Mouse (Mus musculus) gastrocnemius, postnatal 25 days (tissue): ENCODE measurements around the gene Kalrn. TPM values are rescaled to one million over a fixed set of nuclear protein-coding genes. Genes with fewer than 3 reads are reported as not detected.

Experiments used
- DNase-seq: peaks from one replicate; pipeline ENCODE4 v3.0.0; 2022
- long read RNA-seq, 2 experiments: library from polyadenylated mRNA; stranded (forward); transcript quantifications; one replicate each; pipeline ENCODE4 v2.0.0; 2021
- total RNA-seq, 2 experiments: library from RNA; stranded (reverse); gene quantifications; 1 replicate in 1 of 2; 2 replicates in 1 of 2; pipeline ENCODE4 v1.2.3; 2021

The Kalrn gene
- 10 to 100 TPM; 19.1 to 26.3 TPM for total RNA-seq
- long read RNA-seq, experiment 1, partial matches to known transcripts: 0 of 5 reads
- long read RNA-seq, experiment 1, other reads (novel, unspliced or antisense): 4 of 5 reads
- long read RNA-seq, experiment 2, partial matches to known transcripts: 3 of 12 reads
- long read RNA-seq, experiment 2, other reads (novel, unspliced or antisense): 6 of 12 reads

DNA sequence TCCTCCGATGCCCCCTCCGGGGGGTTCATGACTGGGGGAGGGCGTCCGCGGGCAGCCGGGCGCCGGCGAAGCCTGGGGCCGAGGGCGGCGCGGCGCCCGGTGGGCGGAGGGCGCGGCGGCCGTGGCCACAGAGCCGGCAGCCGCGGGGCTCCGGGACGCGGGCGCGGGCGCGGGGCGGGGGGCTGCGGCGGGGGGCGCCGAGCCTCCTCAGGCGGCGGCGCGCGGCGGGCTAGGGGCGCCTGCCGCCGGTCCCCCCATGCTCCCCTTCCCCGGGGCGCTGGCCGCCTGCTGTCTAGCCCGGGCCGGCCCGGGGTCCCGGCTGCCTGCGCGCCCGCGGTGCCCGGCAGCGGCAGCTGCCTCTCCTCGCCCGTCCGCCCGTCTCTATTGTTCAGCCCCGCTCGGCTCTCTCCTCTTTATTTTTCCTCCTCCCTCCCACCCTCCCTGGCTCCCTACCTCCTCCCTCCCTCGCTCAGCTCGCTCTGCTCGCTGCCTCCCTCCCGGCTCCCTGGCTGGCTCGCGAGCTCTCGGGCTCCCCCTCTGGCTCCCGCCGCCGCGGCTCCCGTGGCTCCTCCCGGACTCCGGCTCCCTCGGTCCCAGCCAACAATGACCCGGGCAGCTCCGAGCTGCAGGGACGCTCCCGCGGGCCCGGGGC, at the start of gene Kalrn:
TSS of gene Kalrn (minus strand) at position 382 of the 652 bp plus-strand sequence.
- DNase-seq: peak; percentile 89

DNA sequence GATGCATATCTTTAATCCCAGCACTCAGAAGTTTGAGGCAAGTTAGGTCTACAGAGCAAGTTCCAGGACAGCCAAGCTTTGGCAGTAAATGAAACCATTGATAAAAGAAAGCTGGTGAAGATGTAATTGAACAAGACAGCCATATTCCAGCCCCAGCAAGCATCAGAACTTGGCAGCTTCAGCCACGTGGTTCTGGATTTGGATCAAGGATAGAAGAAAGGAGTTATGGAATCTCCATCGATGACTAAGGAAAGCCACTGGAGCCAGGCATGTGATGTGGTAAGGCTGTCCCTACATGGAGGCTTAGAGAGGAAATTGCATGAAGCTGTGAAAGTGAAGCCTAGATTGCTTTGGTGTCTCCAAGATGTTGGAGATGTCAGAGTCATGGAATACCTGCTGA, 40.7 kb upstream of the Kalrn start:
- no peak for DNase-seq

DNA sequence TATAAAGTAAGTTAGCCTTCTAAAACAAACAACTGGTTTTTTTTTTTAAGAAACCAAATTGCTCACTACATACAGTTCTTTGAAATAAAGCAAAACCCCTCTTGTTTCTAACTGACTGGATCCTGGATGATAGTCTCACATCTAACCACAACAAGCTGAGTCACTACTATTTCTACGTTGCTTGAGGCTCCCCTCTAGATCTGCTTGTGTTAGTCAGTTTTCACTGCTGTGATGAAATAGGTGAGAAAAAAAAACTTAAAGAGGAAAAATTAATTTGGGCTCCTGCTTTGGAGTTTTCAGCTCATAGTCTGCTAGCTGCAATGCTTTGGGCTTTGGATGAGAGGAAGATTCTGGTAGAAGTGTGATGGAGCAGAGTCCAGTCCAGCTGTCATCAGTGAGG, 36.8 kb upstream of the Kalrn start:
- DNase-seq: no peak

DNA sequence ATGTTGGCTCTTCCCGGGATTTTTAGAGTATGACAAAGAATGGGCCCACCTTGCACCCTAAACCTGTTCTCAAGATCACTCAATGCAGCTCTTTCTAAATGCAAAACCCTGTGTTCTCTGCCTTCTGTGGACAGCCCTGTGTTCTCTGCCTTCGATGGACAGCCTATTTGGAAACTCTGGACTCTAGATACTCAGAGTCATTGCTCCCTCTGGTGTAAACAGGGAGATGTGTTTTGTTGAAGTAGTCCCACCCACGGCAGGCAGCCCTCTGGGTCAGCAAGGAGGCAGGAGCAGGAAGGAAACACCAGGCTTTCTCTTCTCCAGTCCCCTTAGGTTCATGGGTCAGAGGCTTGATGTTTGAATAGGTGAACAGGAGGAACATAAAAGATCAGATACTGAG, 32.3 kb upstream of the Kalrn start:
- peak; percentile 12 for DNase-seq

DNA sequence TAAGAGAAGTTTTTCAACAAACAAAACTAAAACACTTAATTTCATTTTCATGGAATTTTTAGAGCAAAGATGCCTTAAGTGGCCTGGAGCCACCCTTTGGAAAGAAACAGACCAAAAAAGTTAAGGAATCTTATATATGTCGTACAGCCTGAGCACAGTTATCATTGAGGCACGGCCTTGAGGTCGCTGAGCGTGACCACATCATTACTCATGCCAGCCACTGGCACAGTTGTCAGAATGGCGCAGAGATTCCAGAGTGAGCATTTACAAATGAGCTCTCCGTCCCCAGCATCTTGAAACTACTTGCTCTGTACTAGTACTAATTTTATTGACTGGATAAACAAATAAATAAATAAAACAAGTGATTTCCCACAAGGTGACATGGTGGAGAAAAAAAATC, 30.5 kb upstream of the Kalrn start:
- no peak for DNase-seq

DNA sequence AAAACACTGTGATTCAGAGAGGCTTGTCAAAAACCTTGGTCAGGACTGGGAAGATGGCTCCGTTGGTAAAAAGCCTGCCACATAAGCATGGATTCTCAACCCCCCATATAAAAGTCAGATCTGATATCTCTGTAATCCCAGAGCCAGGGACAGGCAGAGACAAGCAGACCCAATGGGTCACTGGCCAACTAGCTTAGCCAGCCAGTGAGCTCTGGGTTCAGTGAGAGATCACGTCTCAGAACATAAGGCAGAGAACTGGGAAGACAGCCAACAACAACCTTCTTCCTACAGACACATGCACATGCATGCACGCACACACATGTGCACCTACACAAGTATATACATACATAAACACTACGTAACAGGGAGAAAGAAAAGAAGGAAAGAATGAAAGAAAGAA, 29.7 kb upstream of the Kalrn start:
- DNase-seq: no peak

DNA sequence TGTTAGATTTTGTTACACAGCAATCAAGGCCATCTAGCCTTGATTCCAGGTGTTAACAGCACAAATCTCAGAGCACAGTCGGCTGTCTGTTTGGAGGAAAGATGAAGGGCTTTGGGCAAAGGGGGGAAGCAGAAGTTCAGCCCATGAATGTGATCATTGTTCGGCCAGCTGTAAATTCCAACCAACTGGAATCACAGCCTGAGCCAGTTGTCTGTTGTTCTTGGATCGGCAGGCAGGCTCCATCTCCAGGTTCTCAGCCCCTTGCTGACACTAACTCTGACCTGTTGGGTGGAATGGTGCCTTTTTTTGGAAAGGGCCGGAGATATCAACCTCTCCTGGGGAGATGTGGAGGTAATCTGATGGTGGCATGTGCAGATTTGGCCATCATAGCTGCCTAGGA, 28.6 kb upstream of the Kalrn start:
- no peak for DNase-seq

DNA sequence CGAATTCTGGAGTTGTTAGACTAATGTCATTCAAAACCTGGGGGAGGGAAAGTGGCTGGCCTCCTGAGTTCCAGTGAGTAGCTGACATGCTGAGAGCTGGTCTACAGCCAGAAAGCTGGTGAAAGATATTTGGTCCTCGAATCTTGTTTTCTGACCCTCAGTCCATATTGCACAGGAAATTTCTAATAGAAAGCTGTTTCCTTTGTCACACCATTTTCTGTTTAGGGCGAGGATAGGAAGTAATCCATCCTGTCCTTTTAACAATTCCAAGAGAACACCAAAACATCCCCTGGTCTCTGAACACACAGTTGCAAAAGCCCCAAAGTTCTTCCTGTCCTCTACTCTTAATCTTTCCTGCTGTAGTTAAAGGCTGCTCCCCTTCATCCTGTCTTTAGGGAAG, 22.0 kb upstream of the Kalrn start:
- DNase-seq: no peak

DNA sequence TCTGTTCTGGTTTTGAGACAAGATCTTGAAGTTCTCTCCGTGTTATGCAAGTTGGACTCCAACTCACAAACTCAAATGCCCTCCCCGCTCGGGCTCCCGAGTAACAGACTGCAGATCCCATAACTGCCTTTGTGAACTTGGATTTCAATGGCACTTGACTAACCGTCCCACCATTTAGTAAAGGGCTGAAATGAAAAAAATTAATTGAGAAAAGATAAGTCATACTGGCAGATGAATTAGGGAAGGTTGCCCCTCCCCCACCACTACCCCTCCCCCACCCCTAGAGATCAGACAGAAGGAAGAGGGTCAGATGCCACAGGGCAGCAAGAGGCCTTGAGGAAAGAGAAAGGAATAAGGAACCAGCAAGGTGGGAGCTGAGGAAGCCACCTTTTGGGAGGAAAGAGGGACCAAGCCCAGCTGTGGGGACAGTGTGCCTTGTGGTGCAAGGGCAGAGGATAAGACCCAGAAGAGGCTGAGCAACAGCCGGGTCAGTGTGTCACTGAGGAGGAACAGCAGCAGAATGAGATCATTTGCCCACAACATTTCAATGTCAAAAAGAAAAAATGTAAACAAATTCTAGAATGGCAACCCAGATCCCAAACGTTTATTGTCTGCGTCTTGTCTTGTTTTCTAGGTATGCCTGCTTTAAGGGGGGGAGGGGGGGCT, 21.4 kb upstream of the Kalrn start:
- no peak for DNase-seq

DNA sequence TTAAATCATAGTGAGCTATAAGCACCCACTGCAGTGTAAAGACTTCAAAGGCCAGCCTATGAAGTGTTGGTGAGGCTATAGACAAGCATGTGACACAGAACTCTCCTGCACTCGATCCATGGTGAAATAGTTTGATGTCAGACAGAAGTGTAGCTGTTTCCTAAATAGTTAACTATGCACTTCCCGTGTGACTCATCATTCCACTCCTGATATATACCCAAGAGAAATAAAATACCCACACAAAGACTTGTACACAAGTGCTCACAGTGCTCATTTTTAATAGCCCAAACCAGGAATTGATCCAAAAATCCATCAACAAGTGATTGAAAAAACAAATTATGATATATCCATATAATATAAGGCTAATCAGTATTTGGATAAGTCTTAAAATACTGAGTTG, 19.4 kb upstream of the Kalrn start:
- no peak for DNase-seq

DNA sequence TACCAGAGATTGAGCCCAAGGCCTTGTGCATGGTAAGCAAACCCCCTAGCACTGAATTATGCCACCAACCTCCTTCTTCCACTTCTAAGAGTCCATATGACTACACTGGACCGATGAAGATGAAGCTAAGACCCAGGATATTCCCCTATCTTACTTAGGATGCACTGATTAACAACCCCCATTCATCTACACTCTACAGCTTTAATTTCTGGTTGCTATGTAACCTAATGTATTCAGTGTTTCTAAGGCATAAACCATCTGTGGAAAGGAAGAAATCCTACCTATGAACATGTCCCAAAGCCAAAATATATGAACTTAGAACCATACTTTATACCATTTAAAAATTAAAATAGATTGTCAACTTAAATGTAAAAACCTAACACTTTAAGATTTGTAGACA, 18.6 kb upstream of the Kalrn start:
- DNase-seq: no peak

DNA sequence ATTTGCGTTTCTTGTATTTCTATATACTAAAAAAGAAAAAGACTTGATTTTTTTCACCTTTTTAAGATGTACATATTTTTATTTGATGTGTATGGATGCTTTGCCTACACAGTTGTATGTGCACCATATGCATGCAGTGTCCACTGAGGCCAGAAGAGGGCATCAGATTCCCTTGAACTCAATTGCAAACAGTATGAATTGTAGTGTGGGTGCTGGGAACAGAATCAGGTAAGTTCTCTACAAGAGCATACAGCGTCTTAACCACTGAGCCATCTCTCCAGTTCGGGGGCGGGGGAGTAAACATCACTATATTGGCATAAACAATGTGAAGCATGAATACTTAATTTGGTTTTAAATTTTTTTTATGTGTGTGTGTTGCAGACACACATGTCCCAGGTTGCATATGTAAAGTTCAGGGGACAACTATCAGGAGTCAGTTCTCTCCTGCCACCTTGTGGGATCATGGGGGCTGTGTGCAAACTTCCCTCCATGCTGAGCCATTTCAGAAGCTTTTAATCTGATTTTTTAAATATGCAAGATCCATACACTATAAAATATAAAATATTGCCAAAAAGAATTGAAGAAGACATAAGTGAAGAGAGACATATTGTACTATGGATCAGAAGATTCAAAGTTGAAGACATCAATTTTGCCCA, 6.5 kb upstream of the Kalrn start:
- DNase-seq: no peak

DNA sequence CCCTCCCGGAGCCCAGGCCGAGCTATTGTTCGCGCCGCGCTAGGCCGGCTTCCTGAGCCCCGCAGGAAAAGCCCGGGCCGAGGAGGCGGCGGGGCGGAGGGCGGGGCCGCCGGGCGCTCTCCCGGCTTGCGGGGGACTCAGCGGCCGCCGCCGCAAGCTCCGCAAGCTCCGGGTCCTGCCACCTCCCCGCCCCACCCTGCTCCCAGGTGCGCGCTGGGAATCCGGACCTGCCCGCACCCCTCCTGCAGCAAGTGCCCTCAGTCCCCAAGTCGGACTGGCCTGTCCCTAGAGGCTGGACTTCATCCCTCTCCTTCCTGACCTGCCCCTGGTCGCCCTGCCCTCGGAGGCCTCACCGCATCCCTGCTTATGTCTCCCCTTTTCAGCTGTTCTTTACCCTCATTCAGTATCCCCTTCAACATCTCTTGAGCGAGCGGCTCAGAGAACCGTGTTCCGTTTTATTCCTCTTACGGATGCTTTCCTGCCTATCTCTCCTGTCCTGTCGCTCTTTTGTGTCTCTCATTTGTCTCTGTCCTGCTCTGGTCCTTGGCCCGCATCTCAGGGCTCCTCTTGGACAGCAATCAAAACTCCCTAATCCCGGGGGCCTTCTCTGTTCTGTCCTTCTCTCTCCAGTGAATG, 642 bp upstream of the Kalrn start:
- DNase-seq: peak; percentile 52

DNA sequence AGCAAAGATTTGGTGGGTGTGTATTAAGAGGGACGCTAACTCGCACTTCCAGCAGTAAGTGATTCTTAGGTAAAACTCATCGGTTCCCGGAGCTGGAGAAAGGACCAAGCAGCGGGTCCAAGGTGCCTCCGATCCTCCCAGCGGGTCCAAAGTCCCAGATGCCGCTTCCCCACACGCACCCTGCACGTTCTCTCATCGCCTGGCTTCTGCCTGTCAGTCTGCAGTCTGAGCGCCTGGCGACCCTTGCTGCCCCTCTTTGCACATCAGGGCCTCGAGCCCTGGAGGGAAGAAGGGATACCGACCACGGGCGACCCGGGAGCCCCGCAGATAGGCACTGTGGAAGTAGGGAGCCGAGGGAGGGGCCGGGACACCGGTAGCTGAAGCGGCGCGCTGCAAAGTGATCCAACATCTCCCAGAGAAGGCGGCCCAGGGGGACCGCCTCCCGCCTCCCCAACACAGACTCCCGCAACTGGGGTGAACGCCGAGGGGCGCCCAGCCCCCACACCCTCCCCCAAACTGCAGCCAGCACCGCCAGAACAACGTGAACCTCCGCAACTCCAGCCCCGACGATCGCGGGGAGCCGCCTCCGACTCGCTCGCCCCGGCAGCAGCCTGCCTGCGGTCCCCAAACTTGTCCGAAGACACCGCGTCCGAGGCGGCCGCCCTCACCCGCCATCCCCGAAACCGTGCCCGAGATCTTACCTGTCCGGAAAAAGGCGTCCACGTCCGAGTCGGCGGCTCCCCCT, 754 bp downstream of the Kalrn start:
- peak; percentile 28 for DNase-seq

DNA sequence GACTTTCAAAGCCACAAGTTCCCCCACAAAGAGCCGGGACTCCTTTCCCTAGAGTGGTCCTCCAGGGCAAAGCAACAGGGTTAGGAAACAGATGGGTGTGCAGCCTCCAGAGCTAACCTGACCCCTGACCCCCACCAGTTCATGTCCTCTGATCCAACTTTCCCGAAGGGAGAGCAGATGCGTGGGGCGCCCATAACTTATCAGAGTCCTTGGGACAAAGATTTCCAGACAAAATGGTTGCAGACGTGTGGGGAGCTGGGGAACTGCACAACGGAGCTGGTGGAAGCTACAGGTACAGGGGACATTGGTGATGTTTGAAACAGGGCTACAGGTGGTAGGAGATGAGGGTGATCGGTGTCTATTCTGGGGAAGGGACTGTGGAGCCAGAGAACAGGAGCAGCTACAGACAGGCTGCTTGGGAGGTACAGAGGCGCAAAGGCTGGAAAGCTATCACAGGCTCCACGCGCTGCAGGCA, 1.4 kb downstream of the Kalrn start:
- no peak for DNase-seq

DNA sequence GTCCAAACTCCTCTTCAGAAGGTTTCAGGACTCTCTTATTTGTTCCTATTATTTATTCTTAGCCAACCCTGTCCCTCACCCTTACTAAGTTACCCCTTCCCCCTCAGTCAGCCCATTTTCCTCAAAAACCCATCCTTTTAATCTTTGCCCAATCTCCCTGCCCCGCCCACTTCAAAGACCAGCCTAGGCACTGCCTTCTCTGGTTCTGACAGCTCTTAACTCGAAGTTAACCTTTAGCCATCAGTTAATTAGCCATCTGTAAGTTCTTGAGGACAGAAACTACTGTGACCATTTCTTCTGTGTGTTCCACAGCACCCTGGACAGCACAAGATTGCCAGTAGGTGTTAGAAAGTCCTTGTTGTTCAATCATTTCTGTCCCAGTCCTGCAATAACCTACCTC, 3.4 kb downstream of the Kalrn start:
- DNase-seq: no peak

DNA sequence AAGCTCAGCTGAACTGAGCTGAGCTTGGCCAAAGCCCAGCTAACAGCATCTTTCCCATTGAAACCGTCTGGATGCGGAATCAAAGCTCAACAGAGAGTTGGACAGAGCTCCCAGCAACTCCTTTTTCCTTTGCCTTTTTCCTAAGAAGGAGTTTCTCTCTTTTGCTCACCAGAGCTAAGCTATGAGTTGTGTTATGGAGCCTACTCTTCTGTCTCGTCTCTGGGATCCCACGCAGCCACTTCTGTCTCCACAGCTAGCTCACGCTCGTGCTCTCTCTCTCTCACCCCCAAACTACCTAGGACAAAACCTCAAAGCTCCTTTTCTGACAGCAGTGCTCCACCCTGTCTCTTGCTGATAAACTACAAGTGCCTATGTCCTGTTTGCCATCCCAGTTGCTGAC, 4.5 kb downstream of the Kalrn start:
- DNase-seq: no peak

DNA sequence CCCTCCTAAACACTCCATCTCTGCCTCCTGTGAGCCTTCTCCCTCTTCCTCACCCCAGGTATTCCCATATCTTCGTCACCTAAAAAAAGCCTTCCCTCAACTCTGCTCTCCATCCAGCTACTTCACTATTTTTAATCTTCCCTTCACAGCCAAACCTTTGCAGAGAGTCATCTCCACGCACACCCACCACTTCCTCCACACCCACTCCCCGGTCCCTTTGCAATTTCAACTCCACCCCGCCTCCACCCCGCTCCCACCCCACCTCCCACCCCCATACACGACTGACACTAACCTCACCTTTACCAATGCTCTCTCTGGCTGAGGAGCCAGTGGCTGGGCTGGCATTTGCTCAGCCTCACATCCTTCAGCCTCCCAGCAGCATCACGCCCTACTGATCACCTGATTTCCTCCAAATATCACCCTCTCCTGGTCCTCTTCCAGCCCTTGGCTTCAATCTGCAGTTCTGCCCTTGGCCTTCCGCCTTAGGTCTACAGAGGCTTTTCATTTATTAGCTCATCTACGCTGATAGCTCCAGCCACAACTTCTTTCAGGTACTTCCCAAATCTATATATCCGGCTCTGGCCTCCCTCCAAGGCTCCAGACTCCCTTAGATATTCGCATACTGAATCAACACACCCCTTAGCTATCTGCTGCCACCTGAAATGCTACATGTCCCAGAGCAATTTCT, 9.6 kb downstream of the Kalrn start:
- DNase-seq: no peak

DNA sequence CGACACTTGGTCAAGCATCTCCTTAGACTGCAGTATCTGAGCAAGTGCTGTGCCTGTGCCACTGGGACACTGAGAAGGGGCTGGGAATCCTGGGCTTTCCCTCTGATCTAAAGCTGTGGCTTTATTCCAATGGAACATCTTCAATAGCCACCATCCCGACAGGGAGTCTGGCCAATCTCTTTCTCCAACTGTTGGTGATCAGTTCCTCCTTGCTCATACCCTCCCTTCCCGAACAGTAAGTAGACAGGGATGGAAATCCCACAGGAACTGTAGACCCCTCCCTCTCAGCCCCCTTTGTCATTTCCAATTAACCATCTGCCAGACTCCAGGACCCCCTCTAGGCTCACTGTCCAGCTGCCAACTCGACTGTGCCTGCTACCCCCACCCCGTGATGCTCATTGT, 11.6 kb downstream of the Kalrn start:
- DNase-seq: no peak

DNA sequence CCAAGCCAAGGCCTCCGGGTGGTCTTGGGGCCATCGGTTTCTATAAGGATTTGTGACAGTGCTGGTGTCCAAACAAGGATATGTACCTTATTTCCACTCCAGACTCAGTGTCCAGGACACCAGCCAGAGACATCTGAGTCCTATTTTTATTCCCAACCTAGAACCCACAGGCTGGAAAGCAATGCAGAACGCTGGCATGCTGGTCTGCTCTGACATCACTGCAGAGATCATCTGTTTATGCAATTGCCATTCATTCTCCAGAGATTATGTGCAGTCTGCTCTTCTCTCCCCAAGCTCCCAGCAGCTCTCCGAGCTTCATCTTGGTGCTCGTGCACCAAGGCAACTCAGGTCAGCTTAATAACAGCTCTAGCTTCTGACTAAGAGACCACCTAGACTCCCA, 12.5 kb downstream of the Kalrn start:
- DNase-seq: no peak

DNA sequence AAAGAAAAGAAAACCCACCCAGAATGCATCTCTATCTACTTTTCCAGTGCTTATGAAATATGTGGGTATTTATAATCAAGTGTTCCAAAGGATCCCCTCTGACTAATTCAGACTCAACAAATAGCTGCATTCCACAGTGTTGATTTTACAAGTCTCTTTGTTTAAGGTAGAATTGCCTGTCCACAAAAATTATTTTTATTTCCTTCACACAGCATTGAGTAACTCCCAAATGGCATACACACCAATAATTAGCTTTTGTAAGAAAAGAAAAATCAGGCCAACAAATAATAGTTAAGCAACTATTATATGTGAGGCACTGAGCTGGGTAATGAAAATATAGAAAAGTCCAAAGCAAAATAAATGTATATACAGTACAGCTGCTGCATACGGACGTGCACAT, 12.9 kb downstream of the Kalrn start:
- DNase-seq: no peak
